Comparison of ENCODE assay signal across 8 mouse cellular contexts in the genomic region with DNA sequence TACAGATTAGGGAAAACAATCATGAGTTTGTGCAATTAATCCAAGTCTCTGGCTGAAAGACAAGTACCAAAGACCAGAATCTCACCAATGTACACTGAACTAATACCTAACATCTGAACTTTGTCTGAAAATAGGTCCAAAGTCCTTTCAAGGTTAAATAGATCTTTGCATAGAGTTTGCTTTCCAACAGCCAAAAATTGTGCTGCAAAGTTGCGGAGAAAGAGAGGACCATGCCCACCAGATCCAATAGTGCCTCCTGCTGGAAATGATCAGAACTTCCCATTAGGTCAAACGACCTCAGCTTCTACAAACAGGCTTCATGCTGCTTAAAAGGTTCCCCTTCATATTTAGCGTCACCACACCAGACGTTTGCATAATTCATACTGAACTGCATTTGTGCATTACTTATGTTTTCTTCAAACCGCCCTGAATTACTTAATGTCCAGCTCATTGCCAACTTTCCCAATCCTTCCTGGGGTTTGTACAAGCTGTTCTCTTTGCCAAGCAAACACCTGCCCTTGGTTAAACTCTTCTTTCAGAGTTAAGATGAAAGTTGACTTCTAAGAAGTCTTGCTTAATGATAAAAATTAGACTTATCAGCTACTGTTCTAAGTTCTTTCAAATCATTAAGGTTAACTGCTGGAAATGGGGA. TPM values are rescaled to one million over a fixed set of nuclear protein-coding genes. Genes with fewer than 3 reads are reported as not detected.
DNase-seq lines count a peak whose midpoint lies in the region; ATAC-seq and TF ChIP-seq lines count a peak whose summit lies in the region.

No protein-coding gene starts in this region.

- ATAC-seq in lung, postnatal 0 days = peak; percentile 41
- ATAC-seq in inflammation-experienced regulatory T-cells, adult 6 months = no peak

- DNase-seq in heart, adult 11 months = peak; percentile 88
- DNase-seq in heart, adult 8-10 months (ENCODE audit: low spot score) = no peak
- DNase-seq in testis, postnatal 10 days (ENCODE audit: low spot score) = peak; percentile 48
- no peak for DNase-seq in testis, postnatal 14 days (ENCODE audit: low spot score)
- peak; percentile 44 for DNase-seq in embryo, embryonic 11 days
- peak; percentile 91 for DNase-seq in lung, postnatal 0 days (ENCODE audit: low spot score)
- no peak for DNase-seq in right cerebral cortex, adult 18-20 months

- no peak overlapping the region for H3K4me2 ChIP-seq in lung, postnatal 0 days (replicated peaks; ENCODE audit: low read depth, low read length)

- H3K27me3 ChIP-seq in lung, postnatal 0 days (replicated peaks; ENCODE audit: insufficient read depth, low read length) = no peaks in the 10 kb centered on the region

- H3K4me3 ChIP-seq in lung, postnatal 0 days (ENCODE audit: low read depth, low read length) = no peak overlapping the region

- H3K9me3 ChIP-seq in lung, postnatal 0 days (ENCODE audit: low read length) = no peaks in the 10 kb centered on the region

- no peak overlapping the region for H3K27ac ChIP-seq in lung, postnatal 0 days (ENCODE audit: low read length)

- no peaks in the 10 kb centered on the region for H3K36me3 ChIP-seq in lung, postnatal 0 days (ENCODE audit: insufficient read depth, low read length)

- 40% methylated on average over 5 of the region's 5 CpGs for WGBS in lung, postnatal 0 days

- peak; percentile 92 for TF ChIP-seq EP300 in lung, postnatal 0 days (IDR thresholded peaks at IDR 0.05)

- no peaks in the 10 kb centered on the region for H3K4me1 ChIP-seq in lung, postnatal 0 days (ENCODE audit: insufficient read depth, low read depth, low read length)

- TF ChIP-seq CTCF in lung, postnatal 0 days (IDR thresholded peaks at IDR 0.05) = peak; percentile 83

- no peak overlapping the region for H3K9ac ChIP-seq in lung, postnatal 0 days (replicated peaks; ENCODE audit: low read depth)

RNA-seq across cellular contexts. Expression of a gene that starts 1.2 kb away (rescaled TPM):
- 1 to 10 TPM; 5.9 to 8.2 (median 6.2) TPM for total RNA-seq in heart, adult 8-10 months (2022)
- 20.1 and 21.3 TPM in 2 replicates for polyA plus RNA-seq in lung, postnatal 0 days (2015; fragmentation: Nextera tagmentation; extraction: Ambion mirVana)
- polyA plus RNA-seq in inflammation-experienced regulatory T-cells, adult 6 months (2017; shearing (Covaris generic)) = 100 to 1,000 TPM; 157 to 202 (median 161) TPM

RNA-seq across cellular contexts. Expression of a gene that starts 6.8 kb away (rescaled TPM):
- total RNA-seq in heart, adult 8-10 months (2022) = under 1 TPM in 1 of 4 experiments, not detected in 3; 0.25 TPM
- polyA plus RNA-seq in lung, postnatal 0 days (2015; fragmentation: Nextera tagmentation; extraction: Ambion mirVana) = 1.4 and 3.0 TPM in 2 replicates
- 1 to 10 TPM in 1 of 3 experiments, under 1 TPM in 2; 0.49 to 1.7 (median 0.63) TPM for polyA plus RNA-seq in inflammation-experienced regulatory T-cells, adult 6 months (2017; shearing (Covaris generic))

RNA-seq across cellular contexts. Expression of a gene that starts 46.9 kb away (rescaled TPM):
- not detected for total RNA-seq in heart, adult 8-10 months (2022)
- polyA plus RNA-seq in lung, postnatal 0 days (2015; fragmentation: Nextera tagmentation; extraction: Ambion mirVana) = 149 and 172 TPM in 2 replicates
- polyA plus RNA-seq in inflammation-experienced regulatory T-cells, adult 6 months (2017; shearing (Covaris generic)) = under 1 TPM in 2 of 3 experiments, not detected in 1; 0.40 to 0.43 TPM

Comparison
In these comparisons a context has a peak if more than half of its experiments do, and no peak if none do; other contexts are left out.
1. DNase-seq: peak in heart, adult 11 months (single experiment), testis, postnatal 10 days (single experiment), embryo, embryonic 11 days (single experiment) and lung, postnatal 0 days (single experiment); none in heart, adult 8-10 months (single experiment), testis, postnatal 14 days (single experiment) and right cerebral cortex, adult 18-20 months (single experiment).
2. RNA of a gene that starts 46.9 kb away (polyA plus RNA-seq): 149 to 172 TPM in lung, postnatal 0 days; 0.40 to 0.43 TPM in inflammation-experienced regulatory T-cells, adult 6 months; every median in the first group is over 100 times any median in the second.